Mouse (Mus musculus) spleen, adult 10 weeks (tissue): ENCODE data around the gene Neurl1b. TPM values are rescaled to one million over a fixed set of nuclear protein-coding genes. Genes with fewer than 3 reads are reported as not detected.

Experiments used
- polyA plus RNA-seq: library from polyadenylated mRNA; stranded (reverse); fragments of 350-450 nt; fragmentation: Illumina TruSeq; extraction: RNeasy Lipid Tissue Mini Kit (QIAGEN cat#74804); gene quantifications from one replicate; pipeline ENCODE4 v1.2.3, GENCODE M21; 2015; ENCODE audit warnings: low replicate concordance; ENCODE audit not compliant: insufficient read depth

Neurl1b gene
- polyA plus RNA-seq = 2.9 TPM

DNA sequence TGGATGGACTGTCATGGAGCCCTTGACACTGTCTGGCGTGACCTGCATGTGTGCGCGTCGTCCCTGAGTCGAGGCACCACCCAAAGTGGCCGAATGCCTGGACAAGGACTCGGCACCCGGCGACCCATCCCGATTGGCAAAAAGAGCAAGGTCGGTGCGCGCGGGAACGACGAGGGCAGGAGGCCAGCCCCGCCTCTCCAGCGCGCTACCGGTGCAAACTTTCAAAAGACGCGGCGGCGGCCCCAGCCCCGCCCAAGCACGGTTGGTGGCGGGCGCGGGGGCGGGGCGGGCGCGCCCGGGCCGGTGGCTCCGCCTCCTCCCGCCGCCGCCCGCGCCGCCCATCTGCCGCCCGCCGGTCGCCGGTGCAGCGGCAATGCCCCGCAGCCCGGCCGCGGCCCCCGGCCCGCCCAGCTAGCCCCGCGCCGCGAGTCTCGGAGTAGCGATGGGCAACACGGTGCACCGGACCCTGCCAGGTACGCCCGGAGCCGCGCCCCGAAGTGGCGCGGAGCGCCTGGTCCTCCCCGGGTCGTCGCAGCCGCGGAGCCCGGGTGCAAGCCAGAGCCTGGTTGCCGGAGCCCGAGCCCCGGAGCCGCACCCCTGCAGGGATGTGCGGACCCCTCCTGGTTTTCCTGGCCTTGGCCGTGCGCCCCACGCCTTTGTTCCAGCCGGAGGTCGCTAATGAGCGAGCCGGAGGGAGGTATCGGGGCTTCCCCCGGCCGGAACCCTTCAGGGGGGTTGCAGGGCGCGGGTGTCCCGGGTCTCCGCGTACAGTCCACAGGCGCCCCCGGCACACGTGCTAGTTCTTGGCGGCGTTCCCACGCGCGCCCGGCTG, at the start of gene Neurl1b:
TSS of gene Neurl1b (plus strand) at position 307 of the 832 bp plus-strand sequence.

Other genes with a start within 250 kb of the Neurl1b start
- 0.39 TPM for gene Pdia2, start 215.7 kb upstream of the Neurl1b start, polyA plus RNA-seq
- gene Rgs11, start 211.9 kb upstream of the Neurl1b start, polyA plus RNA-seq = 2.6 TPM
- not detected for gene Arhgdig, start 207.0 kb upstream of the Neurl1b start, polyA plus RNA-seq
- 27.0 TPM for gene Fam234a, start 170.6 kb upstream of the Neurl1b start, polyA plus RNA-seq
- gene Luc7l, start 161.9 kb upstream of the Neurl1b start, polyA plus RNA-seq = 104 TPM
- 31.6 TPM for gene Ergic1, start 146.7 kb downstream of the Neurl1b start, polyA plus RNA-seq
- gene Dusp1, start 147.3 kb downstream of the Neurl1b start, polyA plus RNA-seq = 38.0 TPM
- 181 TPM for gene Atp6v0e, start 248.4 kb downstream of the Neurl1b start, polyA plus RNA-seq